Comparison of ENCODE assay signal across 14 mouse cellular contexts in the genomic region with DNA sequence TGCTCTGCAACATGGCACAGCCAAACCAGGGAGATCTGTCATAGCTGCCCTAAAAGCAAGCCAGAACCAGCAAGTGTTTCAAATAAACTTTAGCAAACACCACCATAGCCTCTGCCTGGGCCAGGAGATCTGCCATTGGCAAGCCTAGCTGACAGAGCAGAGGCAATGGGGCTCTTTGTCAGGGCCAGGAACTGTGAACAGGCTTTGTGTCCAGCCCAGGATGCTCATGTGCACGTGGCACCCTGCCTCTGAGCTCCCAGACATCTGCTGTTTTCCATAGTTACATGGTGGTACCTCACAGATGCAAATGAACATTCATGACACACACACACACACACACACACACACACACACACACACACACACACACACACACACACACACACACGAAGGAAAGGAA.
DNase-seq lines count a peak whose midpoint lies in the region; ATAC-seq lines count a peak whose summit lies in the region.
"Had no signal": no experiment of that assay in that cellular context is flagged by ENCODE, and none has a peak within 500 bp of the region (broad histone marks: within the 10 kb centered on the region; RNA-seq: fewer than 3 reads in every experiment).

No protein-coding gene starts in this region.

- no peaks in the 10 kb centered on the region for H3K27me3 ChIP-seq in hindbrain, embryonic 12.5 days
- H3K27me3 ChIP-seq in hindbrain, embryonic 14.5 days (ENCODE audit: control insufficient read depth, insufficient read depth, low read length), result no peaks in the 10 kb centered on the region
- H3K27me3 ChIP-seq in neural tube, embryonic 14.5 days (ENCODE audit: control insufficient read depth, insufficient read depth, low read length), result no peaks in the 10 kb centered on the region
- no peaks in the 10 kb centered on the region for H3K27me3 ChIP-seq in hindbrain, embryonic 16.5 days (replicated peaks; ENCODE audit: control insufficient read depth, insufficient read depth, low read length)
- H3K27me3 ChIP-seq: limb, embryonic 12.5 days had no signal

- no peak overlapping the region for H3K4me2 ChIP-seq in hindbrain, embryonic 12.5 days (replicated peaks)
- no peak overlapping the region for H3K4me2 ChIP-seq in hindbrain, embryonic 14.5 days (replicated peaks)
- no peak overlapping the region for H3K4me2 ChIP-seq in neural tube, embryonic 14.5 days (ENCODE audit: low read depth, low read length)
- no peak overlapping the region for H3K4me2 ChIP-seq in hindbrain, embryonic 16.5 days (ENCODE audit: low read length)
- H3K4me2 ChIP-seq: limb, embryonic 12.5 days had no signal

- no peak for DNase-seq in hindbrain, embryonic 14.5 days (ENCODE audit: low spot score)
- DNase-seq in neural tube, embryonic 10.5 days (ENCODE audit: extremely low spot score, low spot score), result no peak
- no peak for DNase-seq in urinary bladder, postnatal 36 days (ENCODE audit: low spot score in 2 of 2)
- DNase-seq in kidney, postnatal 25 days, result no peak
- DNase-seq: heart, adult 18-20 months; kidney, adult 8-10 months; retina, postnatal 1 day; thymus, adult 18-20 months had no signal

- ATAC-seq in hindbrain, embryonic 12.5 days (ENCODE audit: low FRiP score), result peak; percentile 52; the same call in 1 of the 2 replicates
- ATAC-seq in hindbrain, embryonic 14.5 days (ENCODE audit: low FRiP score), result no peak
- peak; percentile 57; the same call in 1 of the 2 replicates for ATAC-seq in neural tube, embryonic 14.5 days (ENCODE audit: low read depth)
- peak; percentile 74; the same call in 1 of the 2 replicates for ATAC-seq in hindbrain, embryonic 16.5 days
- ATAC-seq: lung, postnatal 0 days had no signal

- H3K9me3 ChIP-seq in hindbrain, embryonic 12.5 days (replicated peaks), result no peaks in the 10 kb centered on the region
- no peaks in the 10 kb centered on the region for H3K9me3 ChIP-seq in hindbrain, embryonic 14.5 days (ENCODE audit: control insufficient read depth, low read length)
- no peaks in the 10 kb centered on the region for H3K9me3 ChIP-seq in neural tube, embryonic 14.5 days (ENCODE audit: control insufficient read depth, low read length)
- no peaks in the 10 kb centered on the region for H3K9me3 ChIP-seq in hindbrain, embryonic 16.5 days (ENCODE audit: control insufficient read depth, low read length)
- H3K9me3 ChIP-seq: limb, embryonic 12.5 days had no signal

- H3K36me3 ChIP-seq in hindbrain, embryonic 12.5 days, result no peaks in the 10 kb centered on the region
- H3K36me3 ChIP-seq in hindbrain, embryonic 14.5 days (replicated peaks; ENCODE audit: control insufficient read depth, insufficient read depth), result no peaks in the 10 kb centered on the region
- H3K36me3 ChIP-seq in neural tube, embryonic 14.5 days (ENCODE audit: control insufficient read depth, insufficient read depth, low read length), result no peaks in the 10 kb centered on the region
- no peaks in the 10 kb centered on the region for H3K36me3 ChIP-seq in hindbrain, embryonic 16.5 days (ENCODE audit: control insufficient read depth, insufficient read depth, low read length)
- H3K36me3 ChIP-seq: limb, embryonic 12.5 days had no signal

- H3K4me3 ChIP-seq in hindbrain, embryonic 12.5 days, result no peak overlapping the region
- H3K4me3 ChIP-seq in hindbrain, embryonic 14.5 days (replicated peaks; ENCODE audit: low read length), result no peak overlapping the region
- no peak overlapping the region for H3K4me3 ChIP-seq in neural tube, embryonic 14.5 days (ENCODE audit: low read depth, low read length)
- H3K4me3 ChIP-seq in hindbrain, embryonic 16.5 days (ENCODE audit: low read length), result no peak overlapping the region
- H3K4me3 ChIP-seq: limb, embryonic 12.5 days had no signal

- H3K4me1 ChIP-seq in hindbrain, embryonic 12.5 days, result peaks cover 12% of the 10 kb centered on the region
- H3K4me1 ChIP-seq in hindbrain, embryonic 14.5 days (replicated peaks; ENCODE audit: control insufficient read depth, insufficient read depth, low read length), result peaks cover 9% of the 10 kb centered on the region
- peaks cover 9% of the 10 kb centered on the region; the same call in 1 of the 2 replicates for H3K4me1 ChIP-seq in neural tube, embryonic 14.5 days (ENCODE audit: control insufficient read depth, insufficient read depth, low read length)
- peaks cover 7% of the 10 kb centered on the region for H3K4me1 ChIP-seq in hindbrain, embryonic 16.5 days (ENCODE audit: control insufficient read depth, insufficient read depth, low read depth, low read length)

- no peak overlapping the region for H3K9ac ChIP-seq in hindbrain, embryonic 12.5 days
- H3K9ac ChIP-seq in hindbrain, embryonic 14.5 days, result no peak overlapping the region
- no peak overlapping the region for H3K9ac ChIP-seq in neural tube, embryonic 14.5 days (replicated peaks; ENCODE audit: low read depth, low read length)
- no peak overlapping the region for H3K9ac ChIP-seq in hindbrain, embryonic 16.5 days (ENCODE audit: low read depth, low read length)
- H3K9ac ChIP-seq: limb, embryonic 12.5 days; liver, embryonic 14.5 days had no signal

- H3K27ac ChIP-seq in hindbrain, embryonic 12.5 days, result no peak overlapping the region
- no peak overlapping the region for H3K27ac ChIP-seq in hindbrain, embryonic 14.5 days
- no peak overlapping the region for H3K27ac ChIP-seq in neural tube, embryonic 14.5 days (ENCODE audit: low read depth, low read length)
- H3K27ac ChIP-seq in hindbrain, embryonic 16.5 days (ENCODE audit: low read depth, low read length), result no peak overlapping the region
- H3K27ac ChIP-seq: limb, embryonic 12.5 days; liver, embryonic 14.5 days had no signal

- 51% methylated on average over 2 of the region's 2 CpGs for WGBS in hindbrain, embryonic 12.5 days
- WGBS in hindbrain, embryonic 14.5 days, result 58% methylated on average over 2 of the region's 2 CpGs
- WGBS in neural tube, embryonic 14.5 days, result 44% methylated on average over 2 of the region's 2 CpGs
- WGBS in hindbrain, embryonic 16.5 days, result 18% methylated on average over 1 of the region's 2 CpGs
